Mouse (Mus musculus): ENCODE data around the gene Sh3bgrl2.
"Not testable (repeated sequence)": the region's sequence is repeated elsewhere in the genome, so short reads cannot be mapped to it uniquely, and the experiment has no call there.

The Sh3bgrl2 gene

DNA sequence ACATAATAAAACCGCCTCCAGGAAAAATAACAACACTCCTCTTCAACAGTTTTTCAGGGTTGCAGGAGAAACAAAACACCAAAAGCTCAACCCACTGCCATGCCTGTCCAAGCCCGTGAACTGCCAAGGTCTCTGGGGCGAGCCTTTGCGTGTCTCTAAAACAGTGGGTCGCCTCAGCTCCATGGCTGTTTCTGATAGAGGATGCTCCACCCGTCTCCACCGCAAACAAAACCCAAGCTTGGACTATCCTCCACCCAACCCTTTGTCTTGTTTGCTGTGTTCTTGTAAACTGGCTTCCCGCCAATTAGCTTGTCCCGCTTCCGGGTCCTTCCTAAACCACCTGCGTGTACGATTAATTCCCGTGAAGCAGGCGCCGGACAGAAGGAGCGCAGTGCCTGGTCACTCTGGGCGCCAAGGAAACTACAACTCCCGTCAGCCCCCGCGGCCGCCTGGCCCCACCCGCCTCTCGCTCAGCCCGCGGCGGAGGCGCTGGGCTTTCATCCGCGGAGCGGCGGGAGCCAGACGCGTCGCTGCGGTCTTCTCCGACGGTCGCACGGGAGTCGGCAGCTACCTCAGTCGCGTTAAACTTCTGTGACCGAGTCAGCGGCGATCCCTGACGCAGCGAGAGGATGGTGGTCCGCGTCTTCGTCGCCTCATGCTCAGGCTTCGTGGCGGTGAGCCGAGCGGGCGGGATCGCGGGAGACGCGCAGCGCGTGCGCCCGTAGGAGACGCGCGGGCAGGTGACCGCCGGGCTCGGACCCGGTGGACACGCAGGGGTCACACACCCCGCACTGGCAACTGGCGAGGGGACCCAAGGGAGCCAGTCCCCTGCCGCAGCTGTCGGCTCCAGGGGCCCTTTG is at the start of gene Sh3bgrl2:
TSS of gene Sh3bgrl2 (plus strand) at position 498 of the 860 bp plus-strand sequence.
- peak; percentile 61 to 82 for DNase-seq (ENCODE audit: low spot score in 2 of 2)

DNA sequence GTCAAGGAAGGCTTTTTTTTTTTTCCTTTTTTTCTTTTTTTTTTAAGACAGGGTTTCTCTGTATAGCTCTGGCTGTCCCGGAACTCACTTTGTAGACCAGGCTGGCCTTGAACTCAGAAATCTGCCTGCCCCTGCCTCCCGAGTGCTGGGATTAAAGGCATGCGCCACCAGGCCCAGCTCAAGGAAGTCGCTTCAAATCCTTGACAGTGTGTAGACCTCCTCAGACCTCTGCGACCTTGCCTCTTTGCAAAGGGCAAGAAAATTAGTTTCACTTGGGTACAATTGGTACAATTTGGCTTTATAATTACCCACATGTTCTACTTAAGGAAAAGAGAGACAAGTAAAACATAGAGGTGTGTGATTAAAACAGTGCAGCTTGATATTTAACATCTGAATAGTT is 29.0 kb upstream of the Sh3bgrl2 start:
- not testable (repeated sequence) for DNase-seq (ENCODE audit: low spot score in 2 of 2)

GRCm38 (mm10) chr9:83519510-83520155 is 28.5 kb upstream of the Sh3bgrl2 start:
- DNase-seq (ENCODE audit: low spot score in 2 of 2) = no peak

GRCm38 (mm10) chr9:83527341-83528060 is 20.6 kb upstream of the Sh3bgrl2 start:
- DNase-seq (ENCODE audit: low spot score in 2 of 2) = no peak

DNA sequence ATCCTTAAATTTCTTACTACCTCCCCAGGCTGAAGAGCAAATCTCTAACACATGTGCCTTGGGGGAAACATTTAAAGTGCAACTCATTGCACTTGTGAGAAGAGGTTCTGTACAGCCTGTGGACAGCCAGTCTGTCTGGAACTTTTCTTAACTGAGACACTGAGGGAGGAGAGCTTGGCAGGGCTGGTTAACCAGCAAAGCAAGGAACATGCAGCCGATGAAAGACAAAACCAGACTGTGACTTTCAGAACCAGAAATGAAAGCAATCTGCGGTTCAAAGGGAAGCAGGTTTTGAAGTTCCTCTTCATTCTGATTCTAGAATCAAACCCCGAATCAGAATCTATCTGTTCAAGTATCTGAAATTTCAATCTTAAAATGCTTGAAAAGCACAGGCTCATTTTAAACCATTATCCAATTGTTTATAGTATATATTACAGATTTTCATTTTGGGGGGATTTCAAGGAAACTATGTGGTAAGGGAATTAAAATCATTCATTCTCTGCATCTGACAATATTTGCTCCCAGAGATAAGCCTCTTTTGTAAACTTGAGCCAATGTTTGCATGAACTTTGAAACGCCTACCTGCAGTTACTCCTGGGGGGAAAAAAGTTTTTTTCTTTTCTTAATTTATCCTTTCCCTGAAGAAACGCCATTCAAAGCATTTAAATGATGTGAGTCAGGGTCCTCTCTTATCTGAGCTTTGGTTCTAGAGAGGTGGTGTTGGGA is 14.9 kb upstream of the Sh3bgrl2 start:
- DNase-seq (ENCODE audit: low spot score in 2 of 2) = no peak

- no peak for DNase-seq (ENCODE audit: low spot score in 2 of 2)
Measured at GRCm38 (mm10) chr9:83536959-83537358, 11.2 kb upstream of the Sh3bgrl2 start.

DNA sequence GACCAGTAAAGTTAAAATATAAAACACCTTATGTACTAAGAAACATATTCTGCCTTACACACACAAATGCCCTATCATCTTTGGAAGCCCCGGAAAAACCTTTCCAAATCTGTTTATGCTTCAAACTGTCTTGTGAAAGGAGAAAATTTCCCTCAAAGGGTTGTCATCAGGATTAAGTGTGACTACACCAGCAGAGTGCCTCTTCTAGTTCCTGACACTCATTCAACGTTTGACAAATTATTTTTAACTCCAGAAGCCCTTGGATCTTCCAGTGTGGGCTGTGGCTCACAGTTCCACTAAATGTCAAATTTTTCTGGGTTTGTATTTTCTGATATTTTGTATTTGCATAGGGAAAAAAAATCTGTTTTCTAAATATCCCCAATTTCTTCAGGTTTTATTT is 10.6 kb upstream of the Sh3bgrl2 start:
- no peak for DNase-seq (ENCODE audit: low spot score in 2 of 2)

- no peak for DNase-seq (ENCODE audit: low spot score in 2 of 2)
Measured at GRCm38 (mm10) chr9:83537921-83538536, 10.1 kb upstream of the Sh3bgrl2 start.

DNA sequence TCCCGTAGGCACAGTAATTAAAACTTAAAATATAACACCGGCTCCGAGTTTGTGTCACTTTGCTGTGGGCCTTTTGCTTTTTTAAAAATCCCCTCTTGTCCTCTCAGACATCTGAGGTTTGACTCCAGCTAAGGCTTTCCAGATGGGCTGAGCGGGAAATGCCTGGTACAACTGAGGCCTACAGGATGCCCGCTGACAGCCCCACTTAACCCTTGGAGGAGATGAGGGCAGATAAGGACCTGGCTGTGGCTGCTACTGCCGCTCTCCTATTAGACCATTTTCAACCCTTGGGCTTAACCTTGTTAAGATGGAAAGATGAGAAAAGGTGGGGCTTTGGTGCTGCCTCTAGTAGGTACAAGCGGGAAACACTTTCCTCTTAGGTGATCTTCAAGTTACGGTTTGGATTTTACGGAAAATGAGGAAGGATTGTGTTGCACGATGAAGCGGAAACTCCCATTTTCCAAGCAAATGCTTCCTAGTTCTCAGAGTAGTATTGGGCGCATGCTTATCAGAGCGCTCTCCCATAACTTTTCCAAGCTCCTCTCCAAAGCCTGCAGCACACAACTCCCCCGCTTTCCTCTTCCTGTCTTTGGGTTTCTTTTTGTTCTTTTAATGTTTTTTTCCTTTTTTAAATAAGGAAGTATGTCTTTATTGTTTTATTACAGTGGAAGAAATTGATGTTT is 8.2 kb upstream of the Sh3bgrl2 start:
- DNase-seq (ENCODE audit: low spot score in 2 of 2) = no peak

GRCm38 (mm10) chr9:83540492-83540857 is 7.7 kb upstream of the Sh3bgrl2 start:
- no peak for DNase-seq (ENCODE audit: low spot score in 2 of 2)

GRCm38 (mm10) chr9:83540975-83541374 is 7.2 kb upstream of the Sh3bgrl2 start:
- DNase-seq (ENCODE audit: low spot score in 2 of 2) = no peak

DNA sequence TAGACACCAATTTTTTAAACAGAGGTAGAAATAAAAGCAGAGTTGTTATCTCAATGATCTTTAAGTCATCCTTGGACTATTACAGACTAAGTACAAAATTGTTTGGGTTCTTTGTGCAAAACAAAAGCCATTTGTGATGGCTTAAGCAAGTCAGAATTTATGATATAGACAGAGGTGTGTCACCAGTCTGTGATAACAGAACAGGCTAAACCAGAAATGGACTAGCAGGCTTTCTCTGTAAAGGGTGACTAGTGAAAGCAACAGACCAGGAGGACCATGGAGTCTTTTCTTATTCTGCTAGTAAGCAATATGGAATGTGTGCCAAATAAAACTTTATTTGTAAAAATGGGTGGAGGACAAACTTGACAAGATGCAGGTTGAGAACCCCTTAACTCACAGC is 2.9 kb upstream of the Sh3bgrl2 start:
- no peak for DNase-seq (ENCODE audit: low spot score in 2 of 2)

GRCm38 (mm10) chr9:83546316-83546715 is 1.8 kb upstream of the Sh3bgrl2 start:
- DNase-seq (ENCODE audit: low spot score in 2 of 2) = no peak

GRCm38 (mm10) chr9:83547229-83547628 is 898 bp upstream of the Sh3bgrl2 start:
- DNase-seq (ENCODE audit: low spot score in 2 of 2) = no peak

- DNase-seq (ENCODE audit: low spot score in 2 of 2) = no peak
Measured at GRCm38 (mm10) chr9:83549866-83550265, 1.7 kb downstream of the Sh3bgrl2 start.

DNA sequence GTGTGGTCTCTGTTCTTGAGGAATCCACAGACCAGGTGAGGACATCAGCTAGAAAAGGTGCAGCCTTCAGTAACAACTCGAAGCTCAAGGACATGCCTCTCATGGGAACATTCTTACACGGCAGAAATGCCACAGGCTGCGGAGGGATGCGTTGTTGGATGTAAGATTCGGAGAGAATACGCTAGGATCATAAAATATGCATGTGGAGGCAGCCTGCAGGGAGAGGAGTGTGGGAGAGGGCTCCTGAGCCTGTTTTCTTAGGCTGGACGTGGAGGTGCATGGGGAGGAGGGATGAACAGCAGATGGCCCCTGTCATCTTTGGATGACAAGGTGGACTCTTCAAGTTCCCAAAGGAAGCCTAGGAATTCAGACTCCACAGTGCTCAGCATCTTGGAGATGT is 3.0 kb downstream of the Sh3bgrl2 start:
- no peak for DNase-seq (ENCODE audit: low spot score in 2 of 2)

DNA sequence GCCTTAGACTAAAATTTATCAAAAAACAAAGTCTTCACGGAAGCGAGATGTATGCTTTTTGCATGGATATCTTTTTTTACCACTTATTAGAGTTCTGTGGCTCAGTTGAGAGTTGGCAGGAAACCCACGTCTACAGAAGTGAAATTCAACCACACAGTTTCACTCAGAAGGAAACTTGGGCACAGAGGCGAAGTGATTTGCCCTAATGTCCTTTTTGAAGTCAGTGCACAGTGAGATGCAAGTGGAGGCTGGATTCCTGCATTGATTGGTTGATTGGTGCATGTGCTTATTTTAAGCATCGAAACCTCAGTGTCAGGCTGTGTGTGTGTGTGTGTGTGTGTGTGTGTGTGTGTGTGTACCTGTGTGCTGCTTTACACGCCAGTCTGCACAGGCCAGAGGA is 3.5 kb downstream of the Sh3bgrl2 start:
- DNase-seq (ENCODE audit: low spot score in 2 of 2) = no peak

- DNase-seq (ENCODE audit: low spot score in 2 of 2) = no peak
Measured at GRCm38 (mm10) chr9:83555580-83555979, 7.5 kb downstream of the Sh3bgrl2 start.

- no peak for DNase-seq (ENCODE audit: low spot score in 2 of 2)
Measured at GRCm38 (mm10) chr9:83556236-83556635, 8.1 kb downstream of the Sh3bgrl2 start.

GRCm38 (mm10) chr9:83556780-83557771 is 8.9 kb downstream of the Sh3bgrl2 start:
- no peak for DNase-seq (ENCODE audit: low spot score in 2 of 2)
